Mouse (Mus musculus): Measurements from ENCODE around the gene Slc25a12.
A peak's percentile ranks its signal among the peaks of the same experiment; 100 is the strongest.

Gene Slc25a12

GRCm38 (mm10) chr2:71304821-71305220 is 62.7 kb downstream of the Slc25a12 start:
- no peak for DNase-seq

DNA sequence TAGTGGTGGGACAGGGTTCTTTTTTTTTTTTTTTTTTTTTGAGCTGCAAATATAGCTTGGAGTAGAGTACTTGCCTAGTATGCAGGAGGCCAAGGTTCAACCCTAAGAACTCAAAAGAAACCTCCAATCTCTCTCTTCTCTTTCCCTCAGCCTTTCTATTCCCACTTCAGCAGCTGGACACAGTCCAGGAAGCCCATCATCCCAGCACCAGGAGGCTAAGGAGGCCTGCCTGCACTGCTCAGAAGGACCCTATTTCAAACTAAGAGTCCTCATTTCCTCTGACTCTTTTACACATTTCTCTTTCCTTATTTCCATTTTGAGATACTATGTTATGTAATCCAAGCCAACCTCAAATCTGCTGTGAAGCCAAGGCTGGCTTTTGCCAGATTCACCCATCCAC is 64.3 kb downstream of the Slc25a12 start:
- DNase-seq, result no peak

- DNase-seq, result no peak
Observed at GRCm38 (mm10) chr2:71302156-71302663, 65.3 kb downstream of the Slc25a12 start.

- no peak for DNase-seq
Observed at GRCm38 (mm10) chr2:71298729-71299128, 68.8 kb downstream of the Slc25a12 start.

GRCm38 (mm10) chr2:71297501-71297900 is 70.0 kb downstream of the Slc25a12 start:
- no peak for DNase-seq

GRCm38 (mm10) chr2:71295844-71296243 is 71.7 kb downstream of the Slc25a12 start:
- DNase-seq, result no peak

- no peak for DNase-seq
Observed at GRCm38 (mm10) chr2:71294489-71294888, 73.1 kb downstream of the Slc25a12 start.

DNA sequence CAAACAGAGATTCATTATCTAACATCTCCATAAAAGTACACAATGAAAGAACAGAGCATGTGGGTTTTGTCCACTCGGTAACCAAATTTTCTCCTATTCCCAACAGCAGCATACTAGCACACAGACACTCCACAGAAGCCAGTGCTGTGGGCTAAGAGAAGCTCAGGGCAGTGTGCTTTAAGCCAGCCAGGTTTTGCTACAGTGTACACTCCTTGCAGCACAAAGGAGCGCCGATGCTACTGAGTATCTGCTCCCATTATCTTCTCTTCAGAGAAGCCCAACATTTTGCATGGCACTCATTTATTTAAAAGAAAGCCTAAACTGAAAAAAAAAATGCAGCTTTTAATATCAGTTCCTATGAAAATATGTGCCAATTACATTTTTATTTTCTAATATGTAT is 73.6 kb downstream of the Slc25a12 start:
- DNase-seq, result no peak

GRCm38 (mm10) chr2:71291566-71291965 is 76.0 kb downstream of the Slc25a12 start:
- no peak for DNase-seq

GRCm38 (mm10) chr2:71290107-71290775 is 77.3 kb downstream of the Slc25a12 start:
- peak; percentile 34 for DNase-seq

DNA sequence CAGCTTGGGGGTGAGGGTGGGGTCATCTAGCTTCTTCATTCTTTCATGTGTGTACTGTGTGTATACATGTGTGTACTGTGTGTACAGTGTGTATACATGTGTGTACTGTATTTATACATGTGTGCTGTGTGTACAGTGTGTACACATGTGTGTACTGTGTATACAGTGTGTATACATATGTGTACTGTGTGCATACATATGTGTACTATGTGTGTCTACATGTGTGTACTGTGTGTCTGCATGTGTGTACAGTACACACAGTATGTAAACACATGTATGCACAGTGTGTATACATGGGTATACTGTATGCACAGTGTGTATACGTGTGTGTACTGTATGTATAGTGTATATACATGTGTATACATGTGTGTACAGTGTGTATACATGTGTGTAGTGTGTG is 85.6 kb downstream of the Slc25a12 start:
- DNase-seq, result no peak

DNA sequence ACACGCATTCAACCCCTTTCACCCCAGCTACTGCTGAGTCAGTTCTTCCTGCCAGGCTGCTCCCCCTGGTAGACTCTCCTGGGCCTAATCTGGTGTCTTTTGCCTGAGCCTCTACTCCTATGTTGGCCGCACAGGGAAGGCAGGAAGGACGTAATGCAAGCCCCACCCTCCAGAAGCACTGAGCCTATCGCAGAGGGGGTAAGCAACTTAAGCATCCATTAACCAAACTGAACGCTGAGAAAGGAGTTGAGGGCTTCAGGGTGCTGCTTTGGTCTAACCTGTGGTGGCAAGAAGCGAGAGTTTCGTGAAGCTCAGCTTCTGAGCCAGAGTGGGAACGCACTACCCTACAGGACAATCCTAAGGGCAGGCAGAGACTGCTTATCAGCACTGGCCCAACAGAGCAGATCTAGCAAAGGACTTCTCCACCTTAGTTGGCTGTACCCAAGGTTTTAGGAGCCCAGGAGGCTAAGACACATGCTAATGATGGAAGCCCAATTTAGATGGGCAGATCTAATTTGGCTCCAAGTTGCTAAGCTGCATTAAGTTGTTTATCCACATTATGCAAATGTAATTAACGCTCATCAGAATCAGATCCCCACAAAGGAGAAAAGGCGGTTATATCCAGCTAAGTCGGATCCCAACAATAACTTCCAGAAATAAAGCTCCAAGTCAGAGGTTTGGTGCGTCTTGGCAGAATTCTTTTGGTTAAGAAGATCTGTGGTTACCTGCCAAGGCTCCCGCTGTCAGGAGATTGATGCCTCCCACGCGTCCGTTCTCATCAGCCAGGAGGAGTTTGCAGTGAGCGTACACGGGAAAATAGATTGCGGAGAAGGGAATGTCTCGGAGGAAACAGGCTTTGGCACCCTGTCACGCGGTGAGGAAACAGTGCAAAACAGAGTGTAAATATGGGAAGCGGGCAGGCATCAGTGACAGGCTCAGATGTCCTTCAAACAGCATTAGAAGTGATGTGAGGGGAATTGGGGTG is 88.5 kb downstream of the Slc25a12 start:
- no peak for DNase-seq

GRCm38 (mm10) chr2:71275734-71276133 is 91.8 kb downstream of the Slc25a12 start:
- no peak for DNase-seq

DNA sequence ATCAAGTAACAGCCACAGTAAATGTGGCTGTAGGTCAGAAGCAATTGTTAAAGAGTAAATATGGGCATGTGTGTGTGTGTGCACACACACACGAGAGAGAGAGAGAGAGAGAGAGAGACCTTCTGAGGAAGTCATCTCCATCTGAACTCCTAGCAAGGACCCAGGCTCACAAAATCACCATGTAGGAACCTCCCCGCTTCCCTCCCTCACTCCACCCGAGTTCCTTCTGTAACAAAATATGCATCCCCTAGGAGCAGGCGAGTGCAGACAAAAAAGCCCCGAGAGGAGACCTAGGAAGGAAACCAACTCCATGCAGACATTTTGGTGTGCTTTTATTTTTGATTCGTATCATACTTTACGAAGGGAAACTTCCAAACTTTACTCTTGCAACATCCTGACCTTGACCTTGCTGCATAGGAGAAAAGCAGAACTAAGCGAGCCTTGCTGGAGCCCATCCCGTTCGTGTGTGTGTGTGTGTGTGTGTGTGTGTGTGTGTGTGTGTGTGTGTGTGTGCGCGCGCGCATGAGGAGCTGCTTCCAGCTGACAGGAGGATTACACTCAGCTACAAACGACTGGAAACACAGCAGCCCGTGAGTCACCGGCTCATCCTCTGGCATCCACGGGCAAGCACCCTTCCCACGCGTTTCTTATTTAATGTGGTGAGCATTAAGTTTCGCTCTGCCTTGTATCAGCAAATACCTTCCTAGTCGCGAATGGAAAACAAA is 93.4 kb downstream of the Slc25a12 start:
- peak; percentile 33 for DNase-seq

DNA sequence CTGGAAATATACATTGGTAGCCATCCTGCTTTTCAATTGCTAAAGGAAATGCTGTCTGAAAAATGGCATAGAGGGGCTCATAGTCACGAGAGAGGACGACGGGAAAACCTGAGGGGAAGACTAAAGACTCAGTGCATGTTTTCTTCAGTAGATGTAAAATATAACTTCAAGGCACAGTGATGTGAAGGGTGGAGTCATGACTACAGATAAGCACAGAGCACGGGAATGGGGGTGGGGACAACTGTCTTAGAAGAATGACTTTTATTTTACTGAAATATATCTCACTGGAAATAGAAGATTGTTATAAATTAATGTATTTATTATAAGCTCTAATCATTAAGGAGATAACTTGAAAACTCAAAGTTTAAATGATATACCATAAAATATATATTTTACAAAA is 97.5 kb downstream of the Slc25a12 start:
- DNase-seq, result no peak

DNA sequence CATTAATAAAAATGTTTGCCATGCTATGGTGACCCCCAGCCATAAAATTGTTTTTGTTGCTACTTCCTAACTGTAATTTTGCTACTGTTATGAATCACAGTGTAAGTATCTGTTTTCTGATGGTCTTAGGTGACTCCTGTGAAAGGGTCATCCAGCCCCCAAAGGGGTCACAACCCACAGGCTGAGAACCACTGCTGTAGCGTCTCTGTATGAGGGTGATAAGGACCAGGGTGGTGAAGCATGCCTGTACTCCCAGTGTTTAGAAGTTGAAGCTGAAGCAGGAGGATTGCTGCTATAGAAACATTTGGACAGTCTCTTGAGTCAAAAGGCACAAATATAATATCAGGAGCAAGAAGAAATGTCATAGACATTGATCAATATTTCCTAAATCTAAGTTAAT is 98.2 kb downstream of the Slc25a12 start:
- no peak for DNase-seq

GRCm38 (mm10) chr2:71268691-71269090 is 98.9 kb downstream of the Slc25a12 start:
- DNase-seq, result no peak

GRCm38 (mm10) chr2:71264585-71264984 is 103.0 kb downstream of the Slc25a12 start:
- DNase-seq, result no peak

DNA sequence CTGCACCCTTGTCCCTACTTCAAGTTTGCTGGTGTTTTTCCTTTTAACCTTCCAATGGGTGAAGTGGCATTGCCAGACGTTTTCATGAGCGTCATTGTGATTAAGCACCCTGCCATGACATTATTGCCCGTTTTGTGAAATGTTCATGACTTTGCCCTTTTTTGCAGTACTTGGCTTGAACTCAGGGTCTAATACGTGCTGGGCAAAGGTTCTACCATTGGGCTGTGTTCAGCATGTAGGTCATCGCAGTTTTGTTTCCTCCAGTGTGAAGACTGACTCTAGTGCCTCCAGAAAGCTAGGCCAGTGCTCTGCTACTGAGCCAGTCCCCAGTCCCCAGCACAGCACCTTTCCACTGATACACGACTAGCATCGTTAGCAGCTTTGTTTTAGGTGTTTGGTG is 111.0 kb downstream of the Slc25a12 start:
- DNase-seq, result no peak

DNA sequence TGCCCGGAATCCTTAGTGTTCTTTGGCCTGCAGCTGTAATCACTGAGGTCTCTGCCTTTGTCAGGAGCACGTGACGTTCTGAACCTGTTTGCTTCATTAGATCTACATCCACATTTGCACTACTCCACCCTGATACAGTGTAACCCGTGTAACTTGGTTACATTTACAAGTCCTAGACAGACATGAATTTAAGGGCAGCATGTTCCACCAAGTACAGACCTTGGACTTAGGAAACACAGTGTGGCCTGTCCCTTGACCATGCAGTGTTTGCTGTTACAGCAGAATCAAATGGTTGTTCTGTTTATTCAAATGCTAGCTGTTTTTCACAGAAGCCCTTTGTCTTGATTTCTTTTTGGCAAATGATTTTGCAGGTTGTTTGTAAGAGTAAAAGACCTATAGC is 112.7 kb downstream of the Slc25a12 start:
- DNase-seq, result no peak

- no peak for DNase-seq
Observed at GRCm38 (mm10) chr2:71250841-71251240, 116.7 kb downstream of the Slc25a12 start.

- DNase-seq, result no peak
Observed at GRCm38 (mm10) chr2:71248071-71248470, 119.5 kb downstream of the Slc25a12 start.

DNA sequence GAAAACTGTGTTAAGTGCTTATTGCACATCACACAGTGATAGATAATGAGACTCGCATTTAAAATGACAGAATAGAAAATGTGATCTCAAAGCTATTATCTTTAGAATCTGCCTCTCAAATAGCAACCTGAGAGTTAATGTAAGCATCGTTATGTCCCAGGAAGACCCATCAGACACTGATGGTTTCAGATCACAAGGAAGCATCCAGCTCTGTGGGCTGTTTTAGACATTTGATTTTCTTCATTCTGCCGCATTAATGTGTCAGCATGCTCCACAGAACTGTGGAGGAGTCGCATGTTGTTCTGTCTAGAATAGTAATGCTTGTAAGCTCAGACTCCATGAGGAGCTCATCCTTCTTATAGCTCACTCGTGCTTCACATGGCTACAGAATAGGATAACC is 121.5 kb downstream of the Slc25a12 start:
- no peak for DNase-seq

Data from right cerebral cortex, postnatal 14 days (tissue).